Mouse (Mus musculus) liver, adult (tissue): ENCODE data around the gene C1qtnf1.

Source experiments
- GATA4 ChIP-seq: IDR thresholded peaks from 2 replicates; pipeline ENCODE4 v1.6.1; 2014; ENCODE audit warnings: mild to moderate bottlenecking, low read length; ENCODE audit not compliant: insufficient replicate concordance

The C1qtnf1 gene

DNA sequence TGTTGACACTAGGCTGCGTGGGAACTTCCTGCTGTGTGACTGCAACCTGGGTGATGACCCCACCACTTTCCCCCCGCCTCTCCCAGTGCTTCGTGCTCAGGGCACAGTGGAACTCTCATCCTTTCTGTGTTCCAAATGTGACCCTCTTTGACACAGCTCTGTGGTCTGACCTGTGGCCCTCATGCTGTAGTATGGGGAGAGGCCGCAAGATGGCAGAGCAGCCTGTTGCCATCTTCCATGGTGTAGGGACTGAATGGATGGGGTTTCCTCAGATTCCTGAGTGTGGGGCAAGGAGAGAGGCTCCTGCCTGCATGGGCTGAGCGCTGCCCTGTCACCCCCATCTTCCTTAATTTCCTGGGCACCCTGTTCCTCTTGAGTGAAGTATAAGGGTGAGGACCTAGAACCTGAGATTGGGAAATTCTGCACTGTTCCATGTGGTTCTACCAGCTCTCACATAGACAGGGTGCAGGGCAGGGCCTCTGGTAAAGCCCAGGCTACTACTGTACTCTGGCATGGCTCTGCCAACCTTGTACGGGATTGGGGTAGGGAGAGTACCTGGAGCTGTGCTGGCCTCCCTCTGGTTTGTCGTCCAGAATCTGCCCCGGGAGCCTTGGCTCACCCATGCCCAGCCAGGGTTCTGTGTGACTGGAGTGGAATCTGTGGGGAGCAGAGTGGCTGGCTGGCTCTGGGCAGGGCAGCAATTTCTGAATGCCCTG lies 60.3 kb downstream of the C1qtnf1 start:
- TF ChIP-seq GATA4, result no peak

DNA sequence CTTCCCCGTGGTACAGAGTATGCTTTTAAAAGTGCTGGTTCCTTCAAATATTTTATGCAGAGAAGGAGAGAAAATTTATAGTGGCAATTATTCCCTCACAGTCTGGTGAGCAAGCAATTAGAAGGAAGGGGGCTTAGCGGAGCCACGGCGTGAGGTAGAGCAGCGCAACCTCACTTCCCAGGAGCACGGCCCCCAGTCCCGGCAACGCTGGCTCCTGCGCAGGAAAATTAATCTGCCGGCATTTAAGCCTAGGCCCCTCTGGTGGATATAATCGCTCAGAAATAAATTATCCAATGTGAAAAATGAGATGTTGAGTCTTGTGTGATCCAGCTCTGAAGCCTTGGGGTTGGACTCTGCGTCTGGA lies 60.9 kb downstream of the C1qtnf1 start:
- no peak for TF ChIP-seq GATA4

DNA sequence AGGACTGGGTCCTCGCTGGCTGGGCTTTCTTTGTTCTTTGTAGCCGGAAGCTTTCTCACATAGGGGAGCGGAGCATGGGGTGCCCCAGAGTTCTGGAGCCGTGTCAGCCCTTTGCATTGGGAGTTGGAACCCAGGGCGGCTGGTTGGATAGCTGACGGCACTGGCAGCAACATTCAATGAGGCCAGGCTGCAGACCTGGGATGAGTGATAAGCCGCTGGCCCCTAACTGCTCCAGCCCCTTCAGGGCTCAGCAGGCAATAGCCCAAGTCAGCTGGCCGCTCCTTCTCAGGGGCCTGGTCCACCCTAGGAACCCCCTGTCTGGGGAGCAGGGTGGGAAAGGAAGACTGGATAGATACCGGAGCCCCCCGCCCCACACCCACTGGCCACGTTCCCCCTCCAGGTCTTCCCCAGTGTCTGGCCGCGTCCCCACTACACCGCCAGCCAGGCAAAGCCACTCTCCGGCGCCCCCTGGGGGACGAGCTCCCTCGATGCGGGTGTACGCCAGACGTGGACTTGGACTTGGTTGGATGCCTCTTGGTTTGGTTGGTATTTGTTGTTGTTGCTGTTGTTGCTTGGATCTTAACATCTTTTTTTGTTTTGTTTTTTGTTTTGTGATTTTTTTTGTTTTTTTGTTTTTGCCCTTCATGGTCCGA lies 62.7 kb downstream of the C1qtnf1 start:
- TF ChIP-seq GATA4, result no peak

DNA sequence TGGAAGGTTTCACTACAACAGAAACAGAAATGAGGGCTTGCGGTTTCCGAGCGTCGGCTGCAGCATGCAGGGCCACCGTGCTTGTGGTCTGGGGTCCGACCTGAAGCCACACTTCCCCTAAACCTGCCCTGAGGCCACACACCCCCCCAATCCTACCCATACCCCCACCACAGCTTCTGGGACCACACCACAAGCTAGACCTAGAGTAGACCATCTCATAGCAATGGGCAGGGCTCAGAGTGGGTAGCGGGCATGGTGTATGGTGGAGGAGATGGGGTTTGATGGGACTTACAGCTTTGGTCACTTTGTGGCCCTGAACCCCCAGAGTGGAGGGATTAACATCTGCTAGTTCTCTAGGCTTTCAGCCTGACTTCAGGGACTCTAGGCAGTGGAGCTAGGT lies 63.2 kb downstream of the C1qtnf1 start:
- TF ChIP-seq GATA4, result no peak

DNA sequence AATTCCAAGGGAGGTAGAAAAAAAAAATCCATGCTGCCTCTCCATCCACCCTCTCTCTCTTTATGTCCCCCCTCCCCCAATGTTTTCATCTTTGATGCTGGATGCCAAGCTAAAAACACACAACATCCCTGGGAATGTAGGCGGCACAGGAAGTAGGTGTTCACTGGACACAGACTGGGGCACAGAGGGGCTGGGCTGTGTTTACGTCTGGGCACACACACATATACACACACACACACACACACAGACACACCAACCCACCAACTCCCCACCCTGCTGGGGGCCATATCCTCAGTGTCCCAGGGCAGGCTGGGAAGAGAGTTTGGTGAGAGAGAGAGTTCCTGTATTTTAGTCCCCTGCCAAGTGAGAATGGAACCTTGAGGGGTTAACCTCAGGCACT lies 65.5 kb downstream of the C1qtnf1 start:
- no peak for TF ChIP-seq GATA4

DNA sequence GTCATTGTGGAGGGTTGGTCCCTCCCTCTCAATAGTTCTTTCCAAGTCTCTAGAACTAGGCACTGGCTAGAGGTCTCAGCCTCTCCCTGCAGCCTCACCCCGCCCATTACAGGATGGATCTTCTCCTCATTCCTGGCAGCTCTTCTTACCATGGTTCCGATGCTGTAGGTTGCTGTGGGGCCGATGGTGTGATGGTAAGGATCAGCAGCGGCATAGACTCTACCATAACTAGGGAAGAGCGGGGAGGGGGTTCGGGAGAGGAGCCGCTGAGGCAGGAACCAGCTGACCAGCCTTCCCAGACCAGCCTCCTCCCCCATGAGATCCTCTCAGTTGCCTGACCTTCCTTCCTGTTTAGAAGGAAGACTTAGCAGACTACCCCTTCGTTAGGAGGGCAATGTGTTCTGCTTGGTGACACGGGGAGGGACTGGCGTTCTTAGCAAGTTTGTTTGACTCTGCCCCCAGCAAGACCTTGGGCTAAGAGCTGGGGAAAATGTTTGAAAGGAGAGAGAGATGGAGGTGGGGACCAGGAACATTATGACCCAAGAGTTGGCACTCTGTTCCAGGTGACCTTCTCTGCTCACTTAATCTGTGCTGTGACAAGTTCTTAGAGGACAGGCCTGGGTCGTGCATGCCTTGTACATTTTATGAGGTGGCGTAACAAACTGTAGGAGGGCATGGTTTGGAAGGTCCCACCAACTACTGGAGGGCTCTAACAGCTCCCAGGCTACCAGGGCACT lies 66.2 kb downstream of the C1qtnf1 start:
- no peak for TF ChIP-seq GATA4

DNA sequence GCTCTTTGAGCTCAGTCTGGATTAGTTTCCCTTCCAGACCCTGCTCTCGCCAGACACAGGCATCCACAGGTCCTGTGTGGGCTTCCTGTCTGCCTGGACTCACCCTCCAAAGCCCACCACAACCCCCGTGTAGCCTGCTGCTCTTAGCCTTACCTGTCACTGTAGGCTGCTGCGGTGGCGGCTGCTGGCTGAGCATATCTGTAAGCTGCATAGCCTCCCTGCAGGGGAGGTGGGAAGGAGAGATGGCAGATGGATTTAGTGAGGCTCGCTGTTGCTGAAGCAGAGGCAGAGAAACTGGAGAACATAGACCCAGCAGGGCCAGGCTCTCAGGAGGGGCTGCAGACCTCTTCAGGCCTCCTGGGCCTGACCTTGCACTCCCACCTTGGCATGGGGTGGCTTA lies 67.1 kb downstream of the C1qtnf1 start:
- TF ChIP-seq GATA4, result no peak

DNA sequence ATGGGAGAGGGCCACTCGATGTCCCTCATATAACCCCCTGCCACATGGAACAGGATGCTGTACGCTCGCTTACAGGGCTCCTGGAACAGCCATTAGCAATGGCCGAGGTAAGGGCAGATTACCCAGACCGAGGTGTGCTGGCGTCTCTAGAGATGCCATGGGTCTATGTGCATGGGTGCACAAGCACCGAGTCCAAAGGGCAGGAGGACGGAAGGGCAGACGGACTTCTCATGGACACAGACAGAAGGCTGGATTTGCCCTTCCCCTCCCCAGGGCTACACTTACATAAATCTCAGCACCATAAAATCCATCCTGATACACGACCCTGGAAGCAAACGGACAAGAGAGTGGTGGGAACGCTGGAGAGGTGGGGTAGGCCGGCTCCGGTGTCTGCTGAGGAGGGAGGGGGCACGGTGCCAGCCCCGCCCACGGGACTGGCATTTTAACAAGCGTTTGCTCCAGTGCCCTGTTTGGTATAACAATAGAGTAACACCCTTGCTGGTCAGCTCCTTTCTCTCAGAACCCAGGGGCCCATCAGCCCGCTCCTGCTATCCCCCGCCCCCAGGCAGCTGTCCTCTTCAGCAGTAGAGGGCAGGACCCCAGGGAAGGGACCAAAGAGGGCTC lies 68.2 kb downstream of the C1qtnf1 start:
- TF ChIP-seq GATA4, result no peak
